26 mouse cellular contexts compared by ENCODE assay signal in the genomic region with DNA sequence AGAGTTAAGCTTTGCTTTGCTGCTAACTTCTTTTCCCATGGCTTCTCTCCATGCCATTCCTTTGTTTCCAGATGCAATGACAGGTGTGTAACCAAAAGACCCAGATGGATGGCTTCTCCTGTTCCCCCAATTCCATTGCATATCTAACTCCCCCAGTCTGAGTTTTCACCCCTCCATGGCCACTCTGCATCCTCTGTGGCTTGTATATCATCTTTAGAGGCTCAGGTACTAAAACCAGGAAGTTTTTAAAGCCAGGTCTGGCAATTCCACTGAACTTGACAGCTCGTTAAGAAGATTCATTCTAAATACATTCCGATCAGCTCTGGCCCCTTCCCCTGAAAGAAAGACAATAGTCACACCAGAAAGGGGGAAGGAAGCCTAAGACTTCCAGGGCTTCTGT.
"Had no signal": no experiment of that assay in that cellular context is flagged by ENCODE, and none has a peak within 500 bp of the region (broad histone marks: within the 10 kb centered on the region; RNA-seq: fewer than 3 reads in every experiment).

No protein-coding gene starts in this region.

- ATAC-seq: forebrain, embryonic 16.5 days; hindbrain, embryonic 16.5 days; inflammation-experienced regulatory T-cells, adult 6 months; intestine, embryonic 15.5 days; intestine, postnatal 0 days had no signal

- H3K9me3 ChIP-seq: heart, embryonic 12.5 days; hindbrain, embryonic 10.5 days; hindbrain, embryonic 12.5 days; intestine, embryonic 15.5 days; limb, embryonic 10.5 days; limb, embryonic 12.5 days; liver, embryonic 13.5 days; liver, embryonic 15.5 days had no signal

- H3K36me3 ChIP-seq: heart, embryonic 12.5 days; hindbrain, embryonic 10.5 days; hindbrain, embryonic 12.5 days; intestine, embryonic 15.5 days; limb, embryonic 10.5 days; limb, embryonic 12.5 days; liver, embryonic 13.5 days; liver, embryonic 15.5 days had no signal

- H3K9ac ChIP-seq: heart, embryonic 12.5 days; hindbrain, embryonic 12.5 days; hindbrain, embryonic 14.5 days; intestine, embryonic 15.5 days; limb, embryonic 12.5 days; liver, embryonic 13.5 days; liver, embryonic 15.5 days had no signal

- H3K4me1 ChIP-seq: heart, embryonic 12.5 days; hindbrain, embryonic 10.5 days; hindbrain, embryonic 12.5 days; intestine, embryonic 15.5 days; limb, embryonic 12.5 days; liver, embryonic 13.5 days; liver, embryonic 15.5 days had no signal

- H3K4me2 ChIP-seq: heart, embryonic 12.5 days; hindbrain, embryonic 12.5 days; hindbrain, embryonic 14.5 days; intestine, embryonic 15.5 days; limb, embryonic 12.5 days; liver, embryonic 11.5 days; liver, embryonic 13.5 days; liver, embryonic 15.5 days had no signal

- H3K27ac ChIP-seq: gastrocnemius, adult 2 months; heart, adult 2 months; hindbrain, embryonic 10.5 days; hindbrain, embryonic 12.5 days; hindbrain, embryonic 14.5 days; intestine, embryonic 15.5 days; layer of hippocampus, adult 2 months; left cerebral cortex, adult 2 months; limb, embryonic 10.5 days; limb, embryonic 12.5 days; liver, embryonic 13.5 days; liver, embryonic 15.5 days had no signal

- DNase-seq: gastrocnemius, adult 2 months; gastrocnemius, postnatal 10 days; gastrocnemius, postnatal 25 days; heart, adult 2 months; heart, postnatal 10 days; heart, postnatal 4 days; kidney, adult 18-20 months; kidney, adult 9 months; kidney, postnatal 25 days; liver; liver, embryonic 13.5 days had no signal

- H3K4me3 ChIP-seq: gastrocnemius, adult 2 months; heart, adult 2 months; heart, embryonic 12.5 days; hindbrain, embryonic 10.5 days; hindbrain, embryonic 12.5 days; intestine, embryonic 15.5 days; layer of hippocampus, adult 2 months; left cerebral cortex, adult 2 months; limb, embryonic 10.5 days; limb, embryonic 12.5 days; liver, embryonic 13.5 days; liver, embryonic 15.5 days had no signal

- H3K27me3 ChIP-seq: heart, embryonic 12.5 days; hindbrain, embryonic 12.5 days; intestine, embryonic 15.5 days; limb, embryonic 12.5 days; liver, embryonic 13.5 days; liver, embryonic 15.5 days had no signal
